Mouse (Mus musculus) small intestine, adult 2 months (tissue): ENCODE data around the gene Ctla4.

Source experiments
- CTCF ChIP-seq: fragments of 200-500 bp; IDR thresholded peaks from 2 replicates; pipeline ENCODE4 v1.5.1; 2012; ENCODE audit warnings: low read depth, mild to moderate bottlenecking, control low read depth, inconsistent platforms, low read length, moderate library complexity, mixed read lengths; ENCODE audit not compliant: insufficient replicate concordance, insufficient read length; ENCODE audit errors: extremely low read depth
- POLR2A ChIP-seq: fragments of 200-500 bp; IDR thresholded peaks from 2 replicates; pipeline ENCODE4 v1.6.1; 2012; ENCODE audit warnings: low read depth, mild to moderate bottlenecking, control low read depth, inconsistent platforms, low read length, moderate library complexity

DNA sequence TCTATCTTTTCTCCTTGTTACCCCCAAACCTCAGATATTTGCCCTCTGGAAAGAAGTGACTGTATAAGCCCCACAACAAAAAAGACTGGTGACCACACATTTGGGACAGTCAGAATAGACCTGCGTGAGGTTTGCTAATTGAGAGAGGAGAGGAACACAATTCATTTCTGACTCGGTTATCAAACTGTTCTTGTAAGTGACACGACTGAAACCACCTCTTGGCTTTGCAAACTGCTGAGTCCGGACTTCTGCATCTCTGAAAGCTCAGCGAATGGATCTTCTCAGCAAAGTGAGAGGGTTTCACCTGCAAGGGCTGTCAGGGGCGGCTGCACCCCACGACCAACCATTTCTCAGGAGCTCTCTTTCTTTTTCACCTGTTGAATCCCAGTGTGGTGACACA is 43.6 kb downstream of the Ctla4 start:
- no peak for TF ChIP-seq POLR2A
- no peak for TF ChIP-seq CTCF
